Mouse (Mus musculus) kidney, embryonic 14.5 days (tissue): ENCODE results near the gene Pacsin2. TPM values are rescaled to one million over a fixed set of nuclear protein-coding genes. Genes with fewer than 3 reads are reported as not detected.

Experiments used
- ATAC-seq: fragments of 200-750 bp; cut with Nextera tagmentation; 2 replicates; pipeline ENCODE4 v1.8.0; 2017; ENCODE audit warnings: moderate number of reproducible peaks, mild to moderate bottlenecking, moderate TSS enrichment, moderate library complexity; ENCODE audit not compliant: low FRiP score, low TSS enrichment
- H3K27ac ChIP-seq: fragments of 300-500 bp; sonication (generic); 2 replicates; pipeline ENCODE4 v1.5.1; 2014; ENCODE audit warnings: low read depth, mild to moderate bottlenecking, low read length, moderate library complexity, mixed read lengths
- H3K27me3 ChIP-seq: fragments of 300-500 bp; sonication (generic); 2 replicates; pipeline ENCODE4 v1.6.1; 2014; ENCODE audit warnings: mild to moderate bottlenecking, low read length; ENCODE audit not compliant: control insufficient read depth, insufficient read depth
- H3K36me3 ChIP-seq: fragments of 300-500 bp; sonication (generic); 2 replicates; pipeline ENCODE4 v1.6.1; 2014; ENCODE audit warnings: low read length, mixed read lengths; ENCODE audit not compliant: control insufficient read depth, insufficient read depth
- H3K4me1 ChIP-seq: fragments of 300-500 bp; sonication (generic); 2 replicates; pipeline ENCODE4 v1.6.1; 2014; ENCODE audit warnings: low read length, mixed read lengths; ENCODE audit not compliant: control insufficient read depth, insufficient read depth
- H3K4me2 ChIP-seq: fragments of 300-500 bp; sonication (generic); replicated peaks from 2 replicates; pipeline ENCODE4 v1.6.1; 2014; ENCODE audit warnings: low read depth, mild to moderate bottlenecking, low read length
- H3K4me3 ChIP-seq: fragments of 300-500 bp; sonication (generic); 2 replicates; pipeline ENCODE4 v1.5.1; 2014; ENCODE audit warnings: mild to moderate bottlenecking, low read length
- H3K9ac ChIP-seq: fragments of 300-500 bp; sonication (generic); 2 replicates; pipeline ENCODE4 v1.6.1; 2014; ENCODE audit warnings: low read depth, mild to moderate bottlenecking, low read length, moderate library complexity
- H3K9me3 ChIP-seq: fragments of 300-500 bp; sonication (generic); 2 replicates; pipeline ENCODE4 v1.6.1; 2016; ENCODE audit warnings: low read length; ENCODE audit not compliant: control insufficient read depth
- WGBS: fragments of 180-500 bp; shearing (Covaris S2); extraction: QIAGEN DNeasy Blood & Tissue Kit; methylation state at CpG from one replicate; pipeline ENCODE4 v1.1.7; 2014; 5-methylcytosine and 5-hydroxymethylcytosine counted together
- polyA plus RNA-seq: library from polyadenylated mRNA; unstranded; fragments of >200 nt; fragmentation: Nextera tagmentation; extraction: Ambion mirVana; gene quantifications from 2 replicates; pipeline ENCODE4 v1.2.1, GENCODE M21; 2014

The Pacsin2 gene
- polyA plus RNA-seq, 1 experiment from 2014 or later, result 64.2 TPM

- Histone ChIP-seq H3K36me3 (no peaks in the 10 kb centered on the region), H3K27ac (no peak overlapping the region), H3K9me3 (no peaks in the 10 kb centered on the region), H3K4me2 (no peak overlapping the region), H3K4me3 (no peak overlapping the region), H3K27me3 (no peaks in the 10 kb centered on the region), H3K9ac (no peak overlapping the region), H3K4me1 (peaks cover 19% of the 10 kb centered on the region)
- ATAC-seq, result no peak
- 62% methylated on average over 10 of the region's 10 CpGs for WGBS
Observed at GRCm38 (mm10) chr15:83447791-83448544, 16.4 kb downstream of the Pacsin2 start.

GRCm38 (mm10) chr15:83445908-83446307 is 18.5 kb downstream of the Pacsin2 start:
- H3K36me3 ChIP-seq, result no peaks in the 10 kb centered on the region
- no peak for ATAC-seq
- no peak overlapping the region for H3K4me2 ChIP-seq
- H3K4me1 ChIP-seq, result peaks cover 9% of the 10 kb centered on the region
- H3K4me3 ChIP-seq, result no peak overlapping the region
- H3K9me3 ChIP-seq, result no peaks in the 10 kb centered on the region
- H3K9ac ChIP-seq, result no peak overlapping the region
- 91% methylated on average over 2 of the region's 2 CpGs for WGBS
- H3K27ac ChIP-seq, result no peak overlapping the region
- no peaks in the 10 kb centered on the region for H3K27me3 ChIP-seq

GRCm38 (mm10) chr15:83445383-83445782 is 19.0 kb downstream of the Pacsin2 start:
- no peak overlapping the region for H3K4me3 ChIP-seq
- no peak overlapping the region for H3K27ac ChIP-seq
- H3K27me3 ChIP-seq, result no peaks in the 10 kb centered on the region
- no peak overlapping the region for H3K9ac ChIP-seq
- no peak for ATAC-seq
- H3K4me1 ChIP-seq, result peaks cover 9% of the 10 kb centered on the region
- H3K4me2 ChIP-seq, result no peak overlapping the region
- 86% methylated on average over 5 of the region's 5 CpGs for WGBS
- no peaks in the 10 kb centered on the region for H3K36me3 ChIP-seq
- H3K9me3 ChIP-seq, result no peaks in the 10 kb centered on the region

GRCm38 (mm10) chr15:83444425-83444824 is 20.0 kb downstream of the Pacsin2 start:
- H3K9me3 ChIP-seq, result no peaks in the 10 kb centered on the region
- ATAC-seq, result no peak
- peaks cover 9% of the 10 kb centered on the region for H3K4me1 ChIP-seq
- no peak overlapping the region for H3K4me2 ChIP-seq
- no peak overlapping the region for H3K4me3 ChIP-seq
- H3K27me3 ChIP-seq, result no peaks in the 10 kb centered on the region
- H3K36me3 ChIP-seq, result no peaks in the 10 kb centered on the region
- no peak overlapping the region for H3K9ac ChIP-seq
- 75% methylated on average over 6 of the region's 6 CpGs for WGBS
- no peak overlapping the region for H3K27ac ChIP-seq

GRCm38 (mm10) chr15:83442495-83443037 is 21.8 kb downstream of the Pacsin2 start:
- Histone ChIP-seq H3K4me3 (no peak overlapping the region), H3K4me2 (no peak overlapping the region), H3K27me3 (no peaks in the 10 kb centered on the region), H3K4me1 (peaks cover 6% of the 10 kb centered on the region), H3K36me3 (no peaks in the 10 kb centered on the region), H3K27ac (no peak overlapping the region), H3K9ac (no peak overlapping the region), H3K9me3 (no peaks in the 10 kb centered on the region)
- ATAC-seq, result no peak
- WGBS, result 82% methylated on average over 4 of the region's 4 CpGs

- Histone ChIP-seq H3K4me3 (no peak overlapping the region), H3K27ac (no peak overlapping the region), H3K9ac (no peak overlapping the region), H3K4me2 (no peak overlapping the region), H3K9me3 (no peaks in the 10 kb centered on the region), H3K27me3 (no peaks in the 10 kb centered on the region), H3K4me1 (peaks cover 3% of the 10 kb centered on the region), H3K36me3 (no peaks in the 10 kb centered on the region)
- no peak for ATAC-seq
- 70% methylated on average over 5 of the region's 5 CpGs for WGBS
Observed at GRCm38 (mm10) chr15:83440726-83441125, 23.7 kb downstream of the Pacsin2 start.

- Histone ChIP-seq H3K27me3 (no peaks in the 10 kb centered on the region), H3K4me2 (no peak overlapping the region), H3K4me3 (no peak overlapping the region), H3K36me3 (no peaks in the 10 kb centered on the region), H3K9me3 (no peaks in the 10 kb centered on the region), H3K27ac (no peak overlapping the region), H3K9ac (no peak overlapping the region), H3K4me1 (peaks cover 18% of the 10 kb centered on the region)
- 92% methylated on average over 9 of the region's 9 CpGs for WGBS
- ATAC-seq, result no peak
Observed at GRCm38 (mm10) chr15:83436541-83436940, 27.9 kb downstream of the Pacsin2 start.

- Histone ChIP-seq H3K9ac (no peak overlapping the region), H3K27ac (no peak overlapping the region), H3K4me3 (no peak overlapping the region), H3K9me3 (no peaks in the 10 kb centered on the region), H3K4me2 (no peak overlapping the region), H3K27me3 (no peaks in the 10 kb centered on the region), H3K36me3 (no peaks in the 10 kb centered on the region), H3K4me1 (peaks cover 18% of the 10 kb centered on the region)
- 83% methylated on average over 8 of the region's 8 CpGs for WGBS
- no peak for ATAC-seq
Observed at GRCm38 (mm10) chr15:83435324-83436090, 28.9 kb downstream of the Pacsin2 start.

DNA sequence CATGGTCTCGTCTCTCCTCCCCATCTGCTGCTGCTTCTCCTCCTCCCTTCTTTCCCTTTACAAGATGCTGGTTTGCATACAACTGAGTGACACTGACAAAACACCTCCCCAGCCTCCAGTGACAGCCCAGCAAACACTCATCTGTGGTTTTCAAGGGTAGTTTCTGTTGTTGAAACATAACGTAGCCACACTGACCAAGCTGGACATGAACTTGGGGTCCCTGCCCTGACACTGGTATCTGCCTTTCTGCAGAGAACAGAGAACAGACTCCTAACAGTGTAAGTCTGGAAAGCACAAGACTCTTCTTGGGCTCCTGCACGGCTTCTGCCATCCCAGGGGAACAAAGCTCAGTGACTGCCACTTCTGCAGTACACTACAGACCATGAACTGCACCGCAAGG is 29.7 kb downstream of the Pacsin2 start:
- no peak overlapping the region for H3K9ac ChIP-seq
- H3K9me3 ChIP-seq, result no peaks in the 10 kb centered on the region
- H3K4me2 ChIP-seq, result no peak overlapping the region
- H3K4me3 ChIP-seq, result no peak overlapping the region
- no peaks in the 10 kb centered on the region for H3K27me3 ChIP-seq
- H3K36me3 ChIP-seq, result no peaks in the 10 kb centered on the region
- peaks cover 19% of the 10 kb centered on the region for H3K4me1 ChIP-seq
- ATAC-seq, result no peak
- H3K27ac ChIP-seq, result no peak overlapping the region
- 79% methylated on average over 4 of the region's 4 CpGs for WGBS
